8 mouse cellular contexts compared by ENCODE assay signal in the genomic region with DNA sequence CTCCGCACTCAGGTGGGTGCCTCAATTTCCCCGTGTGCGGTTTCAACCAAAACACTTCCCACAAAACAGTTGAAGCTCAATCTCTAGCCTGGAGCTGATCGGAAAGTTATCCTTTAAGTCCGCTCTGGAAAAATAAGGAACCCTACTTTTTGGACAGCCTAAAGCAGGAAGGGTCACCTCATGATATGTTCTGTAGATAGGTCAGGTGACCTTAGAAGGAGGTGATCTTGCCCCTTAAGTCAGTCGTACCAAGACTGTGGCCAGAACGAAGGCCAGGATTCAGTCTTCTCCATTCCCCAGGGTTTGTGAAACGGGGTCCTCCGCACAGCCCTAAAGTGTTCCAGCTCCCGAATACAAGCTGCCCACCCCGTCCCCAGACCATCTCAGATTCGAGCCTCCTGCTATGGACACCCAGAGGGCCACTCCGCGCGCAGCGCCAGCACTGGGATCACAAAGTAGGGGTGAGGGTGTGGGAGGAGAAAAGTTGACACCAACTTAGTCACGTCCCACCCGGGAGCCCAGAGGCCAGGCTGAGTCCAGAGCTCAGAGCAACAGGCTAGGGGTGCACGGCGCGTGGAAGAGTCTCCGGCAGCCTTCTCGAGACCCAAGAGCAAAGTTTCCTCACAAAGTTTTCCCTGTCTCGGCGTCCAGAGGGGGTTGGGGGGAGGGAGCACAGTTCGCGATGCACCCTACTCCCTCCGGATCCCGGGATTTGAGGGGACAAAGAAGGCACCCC. TPM values are rescaled to one million over a fixed set of nuclear protein-coding genes. Genes with fewer than 3 reads are reported as not detected.
A peak's percentile ranks its signal among the peaks of the same experiment; 100 is the strongest.
DNase-seq lines count a peak whose midpoint lies in the region; ATAC-seq and TF ChIP-seq lines count a peak whose summit lies in the region.

No protein-coding gene starts in this region.

- H3K9me3 ChIP-seq in ES-Bruce4 (replicated peaks; ENCODE audit: control insufficient read depth, insufficient read depth, low read length, poor library complexity, severe bottlenecking), result no peaks in the 10 kb centered on the region
- H3K9me3 ChIP-seq in hindbrain, embryonic 16.5 days (ENCODE audit: control insufficient read depth, low read length), result no peaks in the 10 kb centered on the region
- no peaks in the 10 kb centered on the region for H3K9me3 ChIP-seq in liver, embryonic 16.5 days (replicated peaks; ENCODE audit: control insufficient read depth, low read length)

- WGBS in hindbrain, embryonic 16.5 days, result 3% methylated on average over 29 of the region's 29 CpGs
- 3% methylated on average over 29 of the region's 29 CpGs for WGBS in liver, embryonic 16.5 days (ENCODE audit: insufficient replicate concordance)

- peak; percentile 41 for ATAC-seq in hindbrain, embryonic 16.5 days
- peak; percentile 35 for ATAC-seq in liver, embryonic 16.5 days (ENCODE audit: low read depth)

- no peak overlapping the region for H3K27ac ChIP-seq in ES-Bruce4 (ENCODE audit: insufficient read depth, low read length)
- no peak overlapping the region; the same call in 1 of the 2 replicates for H3K27ac ChIP-seq in hindbrain, embryonic 16.5 days (ENCODE audit: low read depth, low read length)
- peak overlapping the region; percentile 18; the same call in 1 of the 2 replicates for H3K27ac ChIP-seq in liver, embryonic 16.5 days (ENCODE audit: low read length)

- no peak for TF ChIP-seq EP300 in ES-Bruce4 (IDR thresholded peaks at IDR 0.05; ENCODE audit: insufficient read depth, low read depth, low read length)

- no peaks in the 10 kb centered on the region for H3K36me3 ChIP-seq in ES-Bruce4 (ENCODE audit: control insufficient read depth, insufficient read depth, low read length, poor library complexity, severe bottlenecking)
- no peaks in the 10 kb centered on the region for H3K36me3 ChIP-seq in hindbrain, embryonic 16.5 days (ENCODE audit: control insufficient read depth, insufficient read depth, low read length)
- no peaks in the 10 kb centered on the region for H3K36me3 ChIP-seq in liver, embryonic 16.5 days (ENCODE audit: control insufficient read depth, insufficient read depth)
- no peaks in the 10 kb centered on the region for H3K36me3 ChIP-seq in splenic B cell, adult 2 months (ENCODE audit: control insufficient read depth, insufficient read depth, low read length, poor library complexity, severe bottlenecking)

- no peaks in the 10 kb centered on the region for H3K27me3 ChIP-seq in ES-Bruce4 (ENCODE audit: control insufficient read depth, insufficient read depth, low read length, poor library complexity, severe bottlenecking)
- peaks cover 13% of the 10 kb centered on the region for H3K27me3 ChIP-seq in hindbrain, embryonic 16.5 days (replicated peaks; ENCODE audit: control insufficient read depth, insufficient read depth, low read length)
- H3K27me3 ChIP-seq in liver, embryonic 16.5 days (ENCODE audit: control insufficient read depth, insufficient read depth, low read depth, low read length), result peaks cover 21% of the 10 kb centered on the region
- H3K27me3 ChIP-seq in splenic B cell, adult 2 months (ENCODE audit: control insufficient read depth, insufficient read depth, low read length, poor library complexity, severe bottlenecking), result no peaks in the 10 kb centered on the region

- peak overlapping the region; percentile 94 for H3K9ac ChIP-seq in ES-Bruce4 (ENCODE audit: low read depth, poor library complexity, severe bottlenecking)
- H3K9ac ChIP-seq in hindbrain, embryonic 16.5 days (ENCODE audit: low read depth, low read length), result peak overlapping the region; percentile 68
- H3K9ac ChIP-seq in liver, embryonic 16.5 days (ENCODE audit: low read depth, low read length), result peak overlapping the region; percentile 54

- peak; percentile 45 to 50 for DNase-seq in B cell, adult 2 months
- peak; percentile 43 to 59 for DNase-seq in gastrocnemius, adult 8-10 months (ENCODE audit: low spot score in 2 of 2)
- peak; percentile 30 for DNase-seq in splenic B cell, adult 2 months (ENCODE audit: low read depth, low spot score)
- DNase-seq in layer of hippocampus, adult 8-10 months (ENCODE audit: low spot score in 2 of 2), result no peak
- no peak for DNase-seq in MN1 (ENCODE audit: low spot score)

- TF ChIP-seq POLR2A in ES-Bruce4 (IDR thresholded peaks at IDR 0.05; ENCODE audit: insufficient read depth, low read length), result no peak

- H3K4me2 ChIP-seq in hindbrain, embryonic 16.5 days (ENCODE audit: low read length), result peak overlapping the region; percentile 95
- H3K4me2 ChIP-seq in liver, embryonic 16.5 days (ENCODE audit: low read depth, low read length), result peak overlapping the region; percentile 52; the same call in 1 of the 2 replicates

- TF ChIP-seq CTCF in ES-Bruce4 (IDR thresholded peaks at IDR 0.05; ENCODE audit: low read depth, low read length), result no peak

- H3K4me1 ChIP-seq in ES-Bruce4 (ENCODE audit: control insufficient read depth, insufficient read depth, low read length), result peaks cover 12% of the 10 kb centered on the region
- peaks cover 21% of the 10 kb centered on the region for H3K4me1 ChIP-seq in hindbrain, embryonic 16.5 days (ENCODE audit: control insufficient read depth, insufficient read depth, low read depth, low read length)
- H3K4me1 ChIP-seq in liver, embryonic 16.5 days (ENCODE audit: control insufficient read depth, low read depth, low read length), result no peaks in the 10 kb centered on the region; the same call in none of the 2 replicates

- peak overlapping the region; percentile 97 for H3K4me3 ChIP-seq in ES-Bruce4 (ENCODE audit: low read depth, low read length)
- H3K4me3 ChIP-seq in hindbrain, embryonic 16.5 days (ENCODE audit: low read length), result peak overlapping the region; percentile 55
- H3K4me3 ChIP-seq in liver, embryonic 16.5 days (ENCODE audit: low read depth, low read length), result peak overlapping the region; percentile 57

RNA-seq across cellular contexts. Expression of gene Sdc4, which starts 1.2 kb away (rescaled TPM):
- polyA plus RNA-seq in ES-Bruce4 (2011; ENCODE audit: insufficient read depth, insufficient read length, low read depth, missing spikeins), result 212 and 213 TPM in 2 replicates
- 10 to 100 TPM; 23.9 to 58.8 (median 34.1) TPM for total RNA-seq in gastrocnemius, adult 8-10 months (2022)
- polyA plus RNA-seq in hindbrain, embryonic 16.5 days (2015; fragmentation: Nextera tagmentation; extraction: Ambion mirVana), result 13.0 and 15.3 TPM in 2 replicates
- polyA plus RNA-seq in liver, embryonic 16.5 days (2015; fragmentation: Nextera tagmentation; extraction: Ambion mirVana), result 70.1 and 72.5 TPM in 2 replicates
- 100 to 1,000 TPM; 109 to 165 (median 131) TPM for total RNA-seq in layer of hippocampus, adult 8-10 months (2022)

RNA-seq across cellular contexts. Expression of gene Sys1, which starts 14.3 kb away (rescaled TPM):
- polyA plus RNA-seq in ES-Bruce4 (2011; ENCODE audit: insufficient read depth, insufficient read length, low read depth, missing spikeins), result 13.3 and 19.8 TPM in 2 replicates
- total RNA-seq in gastrocnemius, adult 8-10 months (2022), result 10 to 100 TPM; 25.3 to 27.8 (median 26.6) TPM
- 89.7 and 95.6 TPM in 2 replicates for polyA plus RNA-seq in hindbrain, embryonic 16.5 days (2015; fragmentation: Nextera tagmentation; extraction: Ambion mirVana)
- 24.5 and 24.8 TPM in 2 replicates for polyA plus RNA-seq in liver, embryonic 16.5 days (2015; fragmentation: Nextera tagmentation; extraction: Ambion mirVana)
- total RNA-seq in layer of hippocampus, adult 8-10 months (2022), result 10 to 100 TPM; 40.4 to 45.8 (median 44.8) TPM

RNA-seq across cellular contexts. Expression of gene Gm20458, which starts 18.3 kb away (rescaled TPM):
- polyA plus RNA-seq in ES-Bruce4 (2011; ENCODE audit: insufficient read depth, insufficient read length, low read depth, missing spikeins), result 2.3 TPM in 1 of 2 replicates, not detected in the other
- 10 to 100 TPM in 2 of 4 experiments, 1 to 10 TPM in 1, not detected in 1; 3.8 to 12.1 (median 11.8) TPM for total RNA-seq in gastrocnemius, adult 8-10 months (2022)
- polyA plus RNA-seq in hindbrain, embryonic 16.5 days (2015; fragmentation: Nextera tagmentation; extraction: Ambion mirVana), result 4.1 and 12.3 TPM in 2 replicates
- polyA plus RNA-seq in liver, embryonic 16.5 days (2015; fragmentation: Nextera tagmentation; extraction: Ambion mirVana), result 4.6 and 5.6 TPM in 2 replicates
- 10 to 100 TPM in 1 of 4 experiments, 1 to 10 TPM in 2, not detected in 1; 8.4 to 15.8 (median 9.9) TPM for total RNA-seq in layer of hippocampus, adult 8-10 months (2022)

RNA-seq across cellular contexts. Expression of gene Trp53tg5, which starts 31.0 kb away (rescaled TPM):
- polyA plus RNA-seq in ES-Bruce4 (2011; ENCODE audit: insufficient read depth, insufficient read length, low read depth, missing spikeins), result not detected in 2 replicates
- total RNA-seq in gastrocnemius, adult 8-10 months (2022), result not detected
- polyA plus RNA-seq in hindbrain, embryonic 16.5 days (2015; fragmentation: Nextera tagmentation; extraction: Ambion mirVana), result not detected in 2 replicates
- polyA plus RNA-seq in liver, embryonic 16.5 days (2015; fragmentation: Nextera tagmentation; extraction: Ambion mirVana), result not detected in 2 replicates
- total RNA-seq in layer of hippocampus, adult 8-10 months (2022), result not detected

RNA-seq across cellular contexts. Expression of gene Matn4, which starts 37.5 kb away (rescaled TPM):
- polyA plus RNA-seq in ES-Bruce4 (2011; ENCODE audit: insufficient read depth, insufficient read length, low read depth, missing spikeins), result 0.93 and 1.7 TPM in 2 replicates
- total RNA-seq in gastrocnemius, adult 8-10 months (2022), result under 1 TPM; 0.27 to 0.99 (median 0.44) TPM
- 3.8 TPM in 2 replicates for polyA plus RNA-seq in hindbrain, embryonic 16.5 days (2015; fragmentation: Nextera tagmentation; extraction: Ambion mirVana)
- polyA plus RNA-seq in liver, embryonic 16.5 days (2015; fragmentation: Nextera tagmentation; extraction: Ambion mirVana), result 0.09 and 0.12 TPM in 2 replicates
- 10 to 100 TPM; 11.1 to 12.6 (median 11.9) TPM for total RNA-seq in layer of hippocampus, adult 8-10 months (2022)

Comparison
In these comparisons a context has a peak if more than half of its experiments do, and no peak if none do; other contexts are left out.
1. DNase-seq: peak in B cell, adult 2 months (2 of 2), gastrocnemius, adult 8-10 months (2 of 2) and splenic B cell, adult 2 months (single experiment); none in layer of hippocampus, adult 8-10 months (0 of 2) and MN1 (single experiment).
2. Peak in every context shown above with its lines, with median percentiles within 50 percentile points of each other: H3K4me3 ChIP-seq and H3K9ac ChIP-seq.